Mouse (Mus musculus) E14TG2a.4 (cell line): ENCODE data around the gene Fam198a.

Source experiments
- CTCF ChIP-seq: conservative IDR thresholded peaks from 2 replicates; pipeline ENCODE4 v1.5.1; 2014; ENCODE audit warnings: low read length
- NANOG ChIP-seq: IDR thresholded peaks from 2 replicates; pipeline ENCODE4 v1.6.1; 2014; ENCODE audit warnings: borderline replicate concordance, low read length, mixed read lengths

GRCm38 (mm10) chr9:121924901-121925560, 25.8 kb upstream of the Fam198a start:
- TF ChIP-seq CTCF (no peak), NANOG (no peak)
